Mouse (Mus musculus): ENCODE measurements at regions not wholly inside any gene's neighbourhood (a gene's known extent, or its start where the extent isn't known, plus 50 kb on each side); places are given as distances from the start of the nearest gene placed in this dataset.

DNA sequence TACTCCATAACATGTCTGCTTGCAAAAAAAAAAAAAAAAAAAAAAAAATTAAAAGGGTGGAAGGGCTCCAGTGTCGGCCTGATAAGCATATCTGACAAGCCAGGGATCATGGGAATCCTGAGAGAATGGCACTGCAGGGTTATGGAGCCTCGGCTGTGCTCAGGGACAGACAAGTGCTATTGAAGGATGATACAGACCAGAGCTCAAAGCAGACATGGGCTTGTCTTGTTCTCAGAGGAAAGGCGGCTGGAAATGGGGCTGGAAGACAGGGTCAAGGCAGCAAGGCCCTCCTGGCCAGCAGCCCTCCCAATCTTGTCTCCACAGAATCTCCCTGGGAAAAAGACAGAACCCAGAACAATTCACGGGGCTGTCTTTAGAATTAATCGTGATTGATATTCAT, 449.0 kb downstream of the Insc start:
- DNase-seq, result no peak

DNA sequence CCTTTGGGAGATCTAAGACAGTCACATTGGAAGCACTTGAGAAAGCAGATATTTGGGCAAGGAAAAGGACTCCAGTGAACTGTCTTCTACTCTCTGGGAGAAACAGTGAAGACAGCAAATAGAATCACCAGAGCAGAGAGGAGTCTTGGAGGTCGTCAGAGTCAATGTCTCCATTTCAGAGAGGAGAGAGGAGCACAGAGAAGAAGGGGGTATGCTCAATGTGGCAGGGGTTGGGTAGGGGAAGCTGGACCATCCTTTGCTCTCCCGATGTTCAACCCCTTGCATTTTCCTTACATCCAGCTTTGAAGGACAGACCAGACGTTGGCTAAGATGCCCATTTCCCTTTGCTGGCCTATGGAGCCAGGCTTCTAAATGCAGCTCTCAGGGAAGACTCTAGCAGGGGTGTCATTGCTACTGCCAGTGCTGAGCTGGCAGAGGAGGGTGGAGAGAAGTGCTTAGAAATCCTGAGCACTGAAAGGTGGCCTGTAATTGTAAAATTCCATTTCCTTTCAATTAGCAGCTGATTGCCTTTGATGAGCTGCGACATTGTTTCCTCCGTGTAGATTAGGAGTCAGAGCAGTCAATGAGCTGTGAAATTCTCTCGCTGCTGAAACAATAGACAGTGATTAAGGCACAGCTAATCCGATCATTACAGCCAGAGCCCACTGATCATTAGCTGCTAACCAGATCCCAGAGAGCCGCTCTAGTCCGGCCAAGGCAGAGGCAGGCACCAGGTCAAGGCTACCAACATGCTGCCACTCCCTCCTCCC, 449.7 kb downstream of the Insc start:
- DNase-seq, result no peak

DNA sequence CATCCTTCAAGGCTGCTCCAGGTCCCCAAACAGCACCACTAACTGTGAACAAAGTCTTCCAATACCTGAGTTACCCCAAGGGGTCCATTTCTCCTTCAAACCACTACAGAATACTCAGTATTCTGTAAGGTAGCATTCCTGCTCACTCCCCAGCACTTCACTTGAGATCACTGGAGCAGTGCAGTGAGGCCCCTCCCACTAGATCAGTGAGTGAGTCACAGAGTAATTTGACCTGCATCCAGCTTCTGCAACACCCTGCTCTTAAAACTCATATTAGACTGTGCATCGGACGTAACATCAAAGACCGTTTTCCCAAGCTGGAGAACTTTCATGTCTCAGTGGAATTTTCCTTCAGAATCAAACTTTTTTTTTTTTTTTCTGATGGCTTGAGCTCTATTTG, 461.4 kb downstream of the Insc start:
- DNase-seq, result peak; percentile 56

DNA sequence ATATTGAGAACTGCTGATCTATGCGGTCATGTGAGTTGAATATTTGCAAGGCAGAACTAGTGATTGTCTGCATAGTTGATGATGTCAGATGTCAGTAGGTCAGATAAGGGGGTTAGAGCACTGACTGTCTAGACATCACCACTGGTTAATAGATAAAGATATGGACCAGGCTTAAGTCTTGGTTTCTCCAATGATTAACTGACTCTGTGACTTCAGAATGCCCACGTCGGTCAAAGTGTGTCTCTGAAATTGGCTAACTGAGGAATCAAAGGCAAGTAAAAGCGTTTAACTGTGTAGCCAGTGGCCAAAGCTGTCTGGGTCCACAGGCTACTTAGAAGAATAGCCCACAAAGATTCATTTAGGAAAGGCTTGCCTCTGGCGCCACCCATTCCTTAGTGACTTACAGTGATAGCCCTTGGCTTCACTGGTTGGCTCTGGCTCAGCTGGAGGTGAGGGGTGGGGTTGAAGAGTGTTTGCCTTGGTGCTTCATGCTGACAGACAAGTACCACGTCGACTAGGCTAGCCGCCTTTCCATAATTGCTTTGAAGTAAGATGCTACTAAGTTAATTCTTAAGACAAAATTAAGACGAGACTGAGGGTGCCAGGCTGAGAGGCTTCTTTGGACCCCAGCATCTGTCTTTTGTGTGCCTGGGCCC, 463.1 kb downstream of the Insc start:
- DNase-seq, result no peak

DNA sequence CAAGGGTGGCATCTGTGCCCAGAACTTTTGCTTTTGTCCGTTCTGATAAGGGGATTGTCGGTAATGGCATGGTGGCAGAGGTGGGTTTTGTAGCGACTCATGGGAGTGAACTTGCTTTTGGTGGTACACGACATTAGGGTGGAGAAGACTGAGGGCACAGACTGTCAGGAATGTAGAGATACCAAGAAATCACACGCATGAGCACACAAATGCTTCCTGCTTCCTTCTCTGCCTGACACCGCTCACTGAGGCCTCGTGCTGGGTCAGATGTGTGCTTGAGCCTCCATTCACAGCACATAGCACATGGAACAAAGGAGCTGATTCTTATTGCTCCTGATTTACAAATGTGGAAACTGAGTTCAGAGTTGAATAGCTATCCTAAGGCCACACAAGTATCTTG, 465.3 kb downstream of the Insc start:
- no peak for DNase-seq

GRCm38 (mm10) chr7:115210012-115210411, 466.5 kb downstream of the Insc start:
- no peak for DNase-seq

DNA sequence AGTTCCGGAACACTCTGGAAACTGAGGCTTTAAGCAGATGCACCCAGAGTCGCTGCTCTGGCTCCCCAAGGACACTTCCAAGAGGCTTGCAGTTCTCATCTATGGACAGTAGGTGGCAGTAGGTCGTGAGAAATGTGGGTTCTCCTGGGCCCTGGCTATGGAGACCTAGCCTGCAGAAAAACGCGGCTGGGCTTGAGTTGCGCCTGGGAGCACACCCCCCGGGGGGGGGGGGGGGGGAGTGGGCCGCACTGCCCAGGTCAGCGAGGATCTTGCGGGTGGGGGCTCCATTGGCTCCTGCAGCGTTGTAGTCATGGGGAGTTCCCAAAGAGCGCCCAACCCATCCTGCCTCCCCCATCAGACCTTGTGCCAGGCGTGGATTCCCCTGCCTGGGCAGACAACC, 473.3 kb downstream of the Insc start:
- peak; percentile 91 for DNase-seq

DNA sequence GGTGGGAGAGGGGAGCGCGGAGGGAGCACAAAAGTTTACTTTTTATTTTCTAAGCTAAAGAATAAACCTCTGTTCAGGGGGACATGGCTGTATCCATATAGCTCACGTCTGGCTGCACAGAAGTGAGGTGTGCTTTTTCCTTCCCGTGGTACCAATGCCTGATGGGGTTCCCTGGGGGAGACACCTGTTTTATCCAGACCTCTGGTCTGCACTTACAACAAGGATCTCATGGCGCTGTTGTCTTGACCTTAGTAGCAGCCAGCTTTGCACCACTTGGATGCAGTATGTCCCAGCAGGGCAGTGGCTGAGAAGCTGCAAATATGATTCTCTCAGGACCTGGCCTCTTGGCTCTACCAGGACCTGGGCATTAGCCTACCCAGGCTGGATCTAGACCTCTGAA, 473.8 kb downstream of the Insc start:
- peak; percentile 43 for DNase-seq

DNA sequence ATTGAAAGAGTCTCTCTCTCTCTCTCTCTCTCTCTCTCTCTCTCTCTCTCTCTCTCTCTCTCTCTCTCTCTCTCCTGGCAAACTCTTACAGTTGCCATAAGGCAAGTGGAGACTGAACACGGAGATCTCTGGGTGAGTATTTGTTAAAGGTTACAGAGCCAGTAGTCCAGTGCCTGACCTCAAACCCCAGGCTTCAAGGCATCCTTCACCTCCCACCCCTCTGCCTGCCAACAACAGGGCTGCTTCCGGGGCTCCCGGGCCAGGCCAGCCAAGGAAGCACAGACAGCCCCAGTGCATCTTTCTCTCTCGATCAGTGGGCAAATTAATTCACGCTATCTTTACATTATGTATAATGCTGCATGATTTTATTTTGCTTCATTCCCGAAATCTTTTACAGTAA, 474.2 kb downstream of the Insc start:
- no peak for DNase-seq

DNA sequence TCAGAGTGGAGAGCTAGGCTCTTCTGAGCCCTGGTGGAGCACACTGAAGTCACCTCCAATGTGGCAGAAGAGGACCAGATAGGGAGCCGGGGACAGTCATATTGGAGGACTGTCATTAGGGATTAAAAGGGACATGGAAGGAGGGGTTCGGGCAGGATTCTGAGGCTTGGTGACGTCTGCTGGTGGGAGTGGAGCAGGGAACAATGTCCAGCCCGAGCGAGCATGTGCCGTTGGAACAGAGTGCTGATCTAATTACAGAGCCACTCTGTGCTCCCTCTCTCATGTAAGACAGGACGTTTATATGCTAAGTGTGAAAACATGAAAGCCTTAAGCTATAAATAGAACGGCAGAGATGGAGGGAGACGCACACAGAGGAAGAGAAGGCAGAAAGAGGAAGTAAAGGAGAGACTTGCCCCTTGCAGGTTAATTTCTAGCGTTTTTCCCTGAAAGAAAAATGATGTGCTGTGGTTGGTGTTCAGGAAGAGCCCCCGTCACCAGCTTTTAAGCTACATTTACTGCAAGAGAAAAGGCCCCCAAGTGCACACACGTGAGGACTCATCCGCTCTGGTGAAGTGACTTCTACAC, 475.2 kb downstream of the Insc start:
- no peak for DNase-seq

GRCm38 (mm10) chr7:115222642-115223041, 479.1 kb downstream of the Insc start:
- peak; percentile 15 for DNase-seq

GRCm38 (mm10) chr7:115230525-115230924, 487.0 kb downstream of the Insc start:
- no peak for DNase-seq

DNA sequence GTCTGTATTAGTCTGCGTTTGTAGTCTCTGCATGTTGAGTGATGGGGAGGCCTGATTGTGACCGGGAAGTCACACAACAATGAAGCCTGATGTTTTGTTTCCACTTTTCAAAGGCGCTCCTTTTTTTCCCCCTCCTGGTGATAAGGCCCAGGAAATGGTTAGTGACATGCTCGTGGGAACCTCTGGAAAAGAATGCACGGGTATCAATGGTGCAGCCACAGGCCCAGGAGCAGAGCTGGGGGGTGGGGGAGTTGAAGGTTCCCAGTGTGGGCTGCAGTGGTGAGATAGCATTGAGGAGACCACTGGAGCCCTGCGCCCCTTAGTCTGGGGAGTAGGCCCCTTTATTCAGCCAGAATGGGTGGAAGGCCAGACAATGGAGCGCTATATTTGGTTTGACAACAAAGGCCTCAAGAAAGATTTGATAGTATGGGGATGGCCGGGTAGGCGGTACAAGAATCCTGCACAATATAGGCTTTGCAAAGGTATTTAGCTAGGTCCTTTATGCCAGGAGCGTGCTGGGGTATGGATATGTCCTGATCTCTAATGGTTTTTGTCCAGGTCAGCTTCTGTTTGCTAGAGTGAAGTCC, 490.4 kb downstream of the Insc start:
- DNase-seq, result no peak

- DNase-seq, result no peak
Observed at GRCm38 (mm10) chr7:115237131-115237530, 493.6 kb downstream of the Insc start.

- no peak for DNase-seq
Observed at GRCm38 (mm10) chr7:115251591-115252369, 508.3 kb downstream of the Insc start.

- no peak for DNase-seq
Observed at GRCm38 (mm10) chr7:115252370-115252750, 508.9 kb downstream of the Insc start.

- no peak for DNase-seq
Observed at GRCm38 (mm10) chr7:115258626-115259025, 515.1 kb downstream of the Insc start.

GRCm38 (mm10) chr7:115263082-115263481, 519.6 kb downstream of the Insc start:
- DNase-seq, result no peak

GRCm38 (mm10) chr7:115266141-115266540, 522.6 kb downstream of the Insc start:
- DNase-seq, result no peak

- no peak for DNase-seq
Observed at GRCm38 (mm10) chr7:115270803-115271202, 527.3 kb downstream of the Insc start.

- peak; percentile 10 for DNase-seq
Observed at GRCm38 (mm10) chr7:115274836-115275235, 531.3 kb downstream of the Insc start.

DNA sequence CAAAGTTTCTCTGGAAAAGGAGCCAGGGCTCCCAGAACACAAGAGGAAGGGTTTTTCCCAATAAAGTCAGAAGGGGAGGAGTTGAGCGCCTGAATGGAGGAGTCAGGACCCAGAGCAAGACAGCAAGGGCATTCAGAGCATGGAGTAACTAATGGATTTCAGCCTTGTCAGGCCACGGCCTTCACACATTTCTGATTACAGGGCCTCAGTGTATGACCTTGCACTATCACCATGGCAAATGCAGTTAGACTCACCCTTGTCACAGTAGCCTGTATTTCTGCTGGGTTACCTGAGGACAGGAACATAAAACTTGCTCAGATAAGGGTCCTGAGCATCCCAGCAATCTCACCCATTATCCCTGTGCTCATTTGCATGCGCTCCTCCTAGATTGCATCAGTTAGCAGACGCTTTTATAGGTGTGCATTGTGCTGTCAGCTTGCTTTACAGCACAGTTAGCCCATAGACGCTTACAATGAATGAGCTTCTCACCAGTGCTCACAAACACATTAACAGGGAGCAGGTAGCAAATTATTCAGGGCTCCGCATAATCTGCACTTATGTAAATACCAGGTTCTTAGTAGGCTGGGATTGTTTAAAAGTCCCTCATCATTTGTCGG, 547.4 kb downstream of the Insc start:
- peak; percentile 35 for DNase-seq

Data from adrenal gland, postnatal 10 days (tissue).